Mouse (Mus musculus) gastrocnemius, postnatal 10 days (tissue): Measurements from ENCODE around the gene Gadl1. TPM values are rescaled to one million over a fixed set of nuclear protein-coding genes. Genes with fewer than 3 reads are reported as not detected.

Experiments
- DNase-seq: peaks from one replicate; pipeline ENCODE4 v3.0.0; 2021; ENCODE audit warnings: mixed read lengths
- long read RNA-seq, 2 experiments: library from polyadenylated mRNA; stranded (forward); transcript quantifications; one replicate each; pipeline ENCODE4 v2.0.0; 2021
- total RNA-seq, 2 experiments: library from RNA; stranded (reverse); gene quantifications; 2 replicates each; pipeline ENCODE4 v1.2.3; 2021

Gene Gadl1
- 10 to 100 TPM; 33.7 to 41.2 TPM for total RNA-seq
- long read RNA-seq, experiment 1, partial matches to known transcripts, result 21 of 29 reads
- long read RNA-seq, experiment 1, other reads (novel, unspliced or antisense), result 8 of 29 reads
- long read RNA-seq, experiment 2, partial matches to known transcripts, result 30 of 48 reads
- long read RNA-seq, experiment 2, other reads (novel, unspliced or antisense), result 18 of 48 reads

GRCm38 (mm10) chr9:115909155-115909554 lies at the start of gene Gadl1:
TSS of gene Gadl1 (plus strand) at chr9:115909455.
- no peak for DNase-seq

DNA sequence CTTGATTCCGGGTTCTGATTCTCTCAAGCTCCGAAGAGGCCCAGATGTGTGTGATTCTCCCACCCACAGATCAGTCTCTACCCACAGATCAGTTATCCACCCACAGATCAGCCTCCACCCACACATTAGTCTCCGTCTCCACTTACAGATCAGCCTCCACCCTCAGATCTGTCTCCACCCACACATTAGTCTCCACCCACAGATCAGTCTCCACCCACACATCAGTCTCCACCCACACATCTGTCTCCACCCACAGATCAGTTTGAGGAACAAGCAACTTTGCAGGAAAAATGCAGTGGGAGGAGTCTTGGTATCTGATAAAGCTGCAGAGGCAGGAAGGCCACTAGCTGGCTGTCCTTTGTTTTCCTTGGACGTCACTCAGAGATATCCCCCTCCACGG lies 46.5 kb upstream of the Gadl1 start:
- no peak for DNase-seq

DNA sequence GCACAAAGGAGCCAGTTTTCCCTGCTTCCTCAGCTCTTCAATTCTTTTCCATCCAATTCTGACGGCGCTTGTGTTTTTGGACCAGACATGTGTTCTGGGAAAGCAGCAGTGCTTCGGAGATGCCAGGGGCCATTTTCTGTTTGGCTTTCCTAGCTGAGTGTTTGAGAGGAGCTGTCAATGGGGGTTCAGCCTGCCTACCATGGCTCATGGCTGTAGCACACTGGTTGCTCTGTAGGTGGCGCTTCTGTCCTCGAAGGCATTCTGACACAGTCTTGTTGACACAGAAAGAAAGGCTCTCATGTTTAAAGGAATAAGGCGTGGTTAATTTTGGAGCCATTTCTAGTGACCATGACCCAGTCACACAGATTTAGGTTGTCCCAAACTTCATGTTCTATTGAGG lies 45.9 kb upstream of the Gadl1 start:
- no peak for DNase-seq

DNA sequence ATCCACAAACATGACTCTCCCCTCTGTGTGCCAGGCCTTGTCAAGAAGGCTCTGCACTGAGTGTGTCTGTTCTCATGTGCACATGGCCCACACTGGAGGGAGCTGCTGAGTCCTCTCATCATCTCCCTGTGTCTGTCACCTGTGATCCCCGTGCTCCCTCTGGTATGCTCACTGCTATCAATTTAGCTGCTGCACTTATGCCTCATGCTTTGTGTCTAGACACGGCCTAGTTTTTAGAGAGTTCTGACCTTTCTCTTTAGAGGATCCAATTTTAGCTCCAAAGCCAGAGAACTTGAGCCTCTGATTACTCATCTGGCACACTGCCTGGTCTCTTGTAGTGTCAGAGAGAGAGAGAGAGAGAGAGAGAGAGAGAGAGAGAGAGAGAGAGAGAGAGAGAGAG lies 42.0 kb upstream of the Gadl1 start:
- peak; percentile 59 for DNase-seq

DNA sequence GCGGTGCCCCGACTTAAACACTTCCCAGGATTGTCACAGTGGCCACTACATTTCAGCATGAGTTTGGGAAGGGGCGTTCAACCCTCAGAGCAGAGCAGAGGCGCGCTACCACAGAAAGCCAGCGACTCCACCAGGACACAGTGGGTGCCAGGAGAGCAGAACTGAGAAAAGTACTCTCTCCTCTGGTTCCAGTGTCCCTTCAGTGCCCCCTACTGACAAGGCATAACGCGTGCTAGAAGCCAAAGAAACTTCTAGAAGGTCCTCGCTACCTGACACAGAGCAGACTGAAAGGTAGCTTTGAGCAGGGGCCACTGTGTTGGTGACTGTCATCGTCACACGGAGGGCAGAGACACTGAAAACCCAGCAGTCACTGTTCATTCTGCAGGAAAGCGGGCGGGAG lies 39.1 kb upstream of the Gadl1 start:
- DNase-seq, result no peak

GRCm38 (mm10) chr9:115870640-115871039 lies 38.6 kb upstream of the Gadl1 start:
- no peak for DNase-seq

- no peak for DNase-seq
These were observed 28.8 kb upstream of the Gadl1 start for GRCm38 (mm10) chr9:115880500-115880899.

DNA sequence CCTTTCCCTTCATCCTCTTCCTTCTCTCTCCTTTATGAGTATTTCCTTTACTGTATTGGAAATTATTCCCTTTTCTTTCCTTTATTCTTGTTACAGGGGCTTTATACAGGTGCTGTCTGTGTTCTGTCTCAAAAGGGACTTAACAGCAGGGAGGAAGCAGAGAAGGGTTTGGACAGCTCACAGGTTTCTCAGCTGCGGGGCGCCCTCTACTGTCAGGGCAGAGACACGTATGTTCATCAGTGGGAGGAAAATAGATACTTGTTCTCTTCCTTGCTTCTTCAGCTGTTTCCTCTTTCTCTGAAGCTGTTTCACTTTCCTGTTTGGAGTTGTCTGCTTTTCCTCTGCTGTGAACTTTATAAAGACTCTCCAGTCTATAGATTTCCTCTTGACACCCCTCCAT lies 28.1 kb upstream of the Gadl1 start:
- peak; percentile 28 for DNase-seq

- no peak for DNase-seq
These were observed 26.5 kb upstream of the Gadl1 start for GRCm38 (mm10) chr9:115882627-115883200.

- DNase-seq, result no peak
These were observed 25.8 kb upstream of the Gadl1 start for GRCm38 (mm10) chr9:115883413-115883812.

DNA sequence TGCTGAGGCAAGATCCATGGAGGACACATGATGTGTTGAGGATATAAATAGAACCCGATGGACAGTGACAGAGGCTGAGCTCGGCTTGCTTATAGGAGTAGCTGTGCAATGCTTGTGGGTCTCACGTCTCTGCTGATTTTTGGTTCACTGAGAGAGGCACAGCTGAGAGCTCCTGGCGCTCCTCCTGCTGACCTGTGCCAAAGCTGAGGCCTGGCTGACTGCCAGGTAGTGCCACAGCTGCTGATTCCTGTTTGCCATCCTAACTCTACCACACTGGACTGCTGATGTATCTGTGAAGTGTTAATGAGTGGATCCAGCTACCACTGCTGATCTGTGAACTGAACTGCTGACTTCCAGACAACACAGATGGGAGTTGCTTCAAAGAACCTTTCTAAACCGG lies 21.7 kb upstream of the Gadl1 start:
- peak; percentile 29 for DNase-seq

- no peak for DNase-seq
These were observed 16.1 kb upstream of the Gadl1 start for GRCm38 (mm10) chr9:115893131-115893530.

- peak; percentile 22 for DNase-seq
These were observed 15.3 kb upstream of the Gadl1 start for GRCm38 (mm10) chr9:115893947-115894346.

DNA sequence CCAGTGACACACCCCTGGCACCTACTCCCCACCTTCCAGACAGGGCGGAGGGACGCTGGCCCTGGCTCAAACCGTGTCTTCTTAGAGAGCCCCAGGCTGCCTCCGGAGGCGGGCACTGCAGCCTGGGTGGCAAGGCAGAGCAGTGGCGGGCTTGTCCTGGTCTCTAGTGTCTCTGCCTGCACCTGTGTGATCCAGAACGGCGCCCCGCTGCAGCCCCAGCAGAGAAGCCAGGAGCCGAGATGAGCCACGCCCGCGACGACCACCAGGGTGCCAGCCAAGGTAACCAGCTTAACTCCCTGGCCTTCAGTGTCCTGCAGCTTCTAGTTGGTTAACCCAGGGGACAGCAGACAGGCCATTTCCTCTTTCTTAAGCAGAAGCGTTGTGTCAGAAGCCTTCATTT lies 930 bp upstream of the Gadl1 start:
- DNase-seq, result peak; percentile 18

GRCm38 (mm10) chr9:115914006-115914405 lies 4.8 kb downstream of the Gadl1 start:
- DNase-seq, result no peak

DNA sequence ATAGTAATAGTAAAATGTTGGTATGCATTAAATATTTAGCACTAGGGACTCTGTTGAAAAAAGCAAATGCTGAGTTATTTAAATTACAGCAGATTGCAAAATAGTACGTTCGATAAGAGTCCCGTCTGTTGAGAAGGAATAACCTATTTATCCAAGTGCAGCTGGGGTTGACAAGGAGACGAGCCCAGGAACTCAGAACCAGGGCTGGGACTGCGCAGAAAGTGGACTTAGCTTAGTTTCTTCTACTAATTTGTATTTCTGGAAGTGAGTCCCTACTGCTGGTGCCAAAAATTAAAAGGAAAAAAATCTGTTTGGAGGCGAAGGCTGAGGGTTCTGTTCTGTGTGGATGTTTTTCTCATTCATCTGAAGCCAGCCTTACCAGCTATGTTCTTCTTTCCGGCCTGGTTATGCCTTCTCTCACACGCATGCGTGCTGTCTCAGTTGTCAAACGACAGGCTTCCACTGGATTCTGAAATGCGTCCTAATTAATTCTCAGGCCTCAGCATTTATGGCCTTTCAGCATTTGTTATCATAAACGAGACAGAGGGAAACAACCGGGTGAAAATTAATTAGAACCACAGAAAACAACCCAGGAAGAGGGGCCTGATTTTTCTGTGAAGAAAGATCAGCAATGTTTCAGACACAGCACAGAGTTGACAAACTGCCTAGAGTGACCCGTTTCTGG lies 6.5 kb downstream of the Gadl1 start:
- no peak for DNase-seq

- DNase-seq, result no peak
These were observed 10.5 kb downstream of the Gadl1 start for GRCm38 (mm10) chr9:115919736-115920135.

GRCm38 (mm10) chr9:115922662-115923061 lies 13.4 kb downstream of the Gadl1 start:
- DNase-seq, result no peak

- DNase-seq, result no peak
These were observed 14.8 kb downstream of the Gadl1 start for GRCm38 (mm10) chr9:115924094-115924493.

DNA sequence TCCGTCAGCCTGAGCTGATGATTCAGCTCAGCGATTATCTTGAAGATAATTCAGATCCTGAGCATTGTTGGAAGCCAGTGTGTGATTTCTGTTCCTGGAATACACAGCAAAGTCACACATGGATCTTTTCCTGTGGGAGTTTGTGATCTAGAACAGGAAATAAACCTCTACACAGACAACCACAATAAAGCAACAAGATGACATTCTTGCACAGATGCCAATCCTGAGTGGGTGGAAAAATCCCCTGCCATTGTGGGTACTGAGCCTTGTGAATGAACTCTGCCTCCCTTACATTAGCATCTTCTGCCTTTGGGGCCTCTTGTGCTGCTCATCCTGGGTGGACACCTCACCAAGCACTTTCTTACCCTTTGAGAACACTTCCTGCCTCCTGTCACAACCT lies 22.5 kb downstream of the Gadl1 start:
- no peak for DNase-seq

DNA sequence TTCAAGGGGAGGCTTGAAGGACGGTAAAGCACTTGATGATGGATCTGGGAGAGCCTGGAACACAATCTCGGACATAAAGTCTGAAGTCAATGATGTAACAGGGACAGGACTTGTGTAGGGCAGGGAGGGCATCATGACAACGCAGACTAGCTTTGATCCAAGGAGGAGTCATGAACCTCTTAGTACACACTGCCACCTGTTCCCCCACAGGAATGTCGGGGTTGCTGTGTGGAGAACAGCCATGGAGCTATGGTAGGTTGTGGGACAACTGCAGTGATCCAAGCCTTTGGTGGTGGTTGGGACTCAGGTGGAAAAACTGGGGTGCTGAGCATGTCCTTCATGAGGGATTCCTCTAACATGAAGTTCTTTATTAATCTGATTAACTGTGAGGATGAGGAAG lies 23.5 kb downstream of the Gadl1 start:
- no peak for DNase-seq

GRCm38 (mm10) chr9:115933243-115933964 lies 24.1 kb downstream of the Gadl1 start:
- DNase-seq, result no peak

GRCm38 (mm10) chr9:115934288-115934687 lies 25.0 kb downstream of the Gadl1 start:
- DNase-seq, result no peak
